Mouse (Mus musculus): ENCODE measurements around the gene Defa33. TPM values are rescaled to one million over a fixed set of nuclear protein-coding genes. Genes with fewer than 3 reads are reported as not detected.
"Not testable (repeated sequence)": the region's sequence is repeated elsewhere in the genome, so short reads cannot be mapped to it uniquely, and the experiment has no call there.

The Defa33 gene
- total RNA-seq (2021): not detected in 2 replicates
- long read RNA-seq, experiment 1: 0 reads
- long read RNA-seq, experiment 2: 0 reads

DNA sequence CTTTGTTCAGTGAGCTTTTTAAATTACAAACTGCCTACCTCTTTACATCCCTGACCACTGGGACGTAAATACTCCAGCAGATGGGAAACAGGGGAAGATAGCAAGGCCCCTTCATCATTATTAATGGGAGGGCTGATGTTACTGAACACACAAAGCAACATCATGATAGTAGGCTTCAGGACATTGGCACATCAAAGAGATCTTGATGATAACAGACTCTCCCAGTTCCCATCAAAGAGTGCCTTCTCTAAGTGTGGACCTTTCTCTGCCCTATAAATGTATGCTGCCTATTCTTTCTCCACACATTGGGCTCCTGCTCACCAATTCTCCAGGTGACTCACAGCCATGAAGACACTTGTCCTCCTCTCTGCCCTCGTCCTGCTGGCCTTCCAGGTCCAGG lies at the start of gene Defa33:
TSS of gene Defa33 (plus strand) at position 301 of the 400 bp plus-strand sequence.
- not testable (repeated sequence) for DNase-seq

DNA sequence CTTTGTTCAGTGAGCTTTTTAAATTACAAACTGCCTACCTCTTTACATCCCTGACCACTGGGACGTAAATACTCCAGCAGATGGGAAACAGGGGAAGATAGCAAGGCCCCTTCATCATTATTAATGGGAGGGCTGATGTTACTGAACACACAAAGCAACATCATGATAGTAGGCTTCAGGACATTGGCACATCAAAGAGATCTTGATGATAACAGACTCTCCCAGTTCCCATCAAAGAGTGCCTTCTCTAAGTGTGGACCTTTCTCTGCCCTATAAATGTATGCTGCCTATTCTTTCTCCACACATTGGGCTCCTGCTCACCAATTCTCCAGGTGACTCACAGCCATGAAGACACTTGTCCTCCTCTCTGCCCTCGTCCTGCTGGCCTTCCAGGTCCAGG lies 13.4 kb upstream of the Defa33 start, which contains the start of gene Defa2:
TSS of gene Defa2 (plus strand) at position 301 of the 400 bp plus-strand sequence.
- DNase-seq: not testable (repeated sequence)

DNA sequence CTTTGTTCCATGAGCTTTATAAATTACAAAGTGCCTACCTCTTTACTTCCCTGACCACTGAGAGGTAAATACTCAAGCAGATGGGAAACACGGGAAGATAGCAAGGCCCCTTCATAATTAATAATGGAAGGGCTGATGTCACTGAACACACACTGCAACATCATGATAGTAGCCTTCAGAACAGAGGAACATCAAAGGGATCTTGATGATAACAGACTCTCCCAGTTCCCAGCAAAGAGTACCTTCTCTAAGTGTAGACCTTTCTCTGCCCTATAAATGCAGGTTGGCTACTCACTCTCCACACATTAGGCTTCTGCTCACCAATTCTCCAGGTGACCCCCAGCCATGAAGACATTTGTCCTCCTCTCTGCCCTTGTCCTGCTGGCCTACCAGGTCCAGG lies 35.5 kb downstream of the Defa33 start, which contains the start of gene Defa36:
TSS of gene Defa36 (plus strand) at position 301 of the 400 bp plus-strand sequence.
- DNase-seq: not testable (repeated sequence)

Other genes starting within 250 kb of the Defa33 start
- not detected in 2 replicates for gene Defa22, start 229.5 kb upstream of the Defa33 start, total RNA-seq (2021)
- gene Defa31, start 200.2 kb upstream of the Defa33 start, total RNA-seq (2021): not detected in 2 replicates
- not detected in 2 replicates for gene Gm15293, start 190.2 kb upstream of the Defa33 start, total RNA-seq (2021)
- not detected in 2 replicates for gene Gm15292, start 142.1 kb upstream of the Defa33 start, total RNA-seq (2021)
- gene Defa27, start 76.3 kb upstream of the Defa33 start, total RNA-seq (2021): not detected in 2 replicates
- gene Defa29, start 64.8 kb upstream of the Defa33 start, total RNA-seq (2021): not detected in 2 replicates
- not detected in 2 replicates for gene Defa2, start 13.3 kb upstream of the Defa33 start, total RNA-seq (2021)
- gene Defa36, start 35.6 kb downstream of the Defa33 start, total RNA-seq (2021): not detected in 2 replicates
- not detected in 2 replicates for gene Gm7849, start 64.7 kb downstream of the Defa33 start, total RNA-seq (2021)
- not detected in 2 replicates for gene Defa20, start 117.4 kb downstream of the Defa33 start, total RNA-seq (2021)
- gene Defa32, start 137.2 kb downstream of the Defa33 start, total RNA-seq (2021): not detected in 2 replicates
- gene Defa37, start 173.6 kb downstream of the Defa33 start, total RNA-seq (2021): not detected in 2 replicates
- not detected in 2 replicates for gene Defa28, start 191.2 kb downstream of the Defa33 start, total RNA-seq (2021)
- not detected in 2 replicates for gene Gm7861, start 202.7 kb downstream of the Defa33 start, total RNA-seq (2021)
- gene Defa26, start 226.4 kb downstream of the Defa33 start, total RNA-seq (2021): not detected in 2 replicates